Mouse (Mus musculus) R1 (cell line): ENCODE results near the gene Mepe.

Experiments used
- DNase-seq: peaks from one replicate; pipeline ENCODE4 v3.0.0-alpha.2; 2018; ENCODE audit warnings: low read depth, low spot score

Gene Mepe

DNA sequence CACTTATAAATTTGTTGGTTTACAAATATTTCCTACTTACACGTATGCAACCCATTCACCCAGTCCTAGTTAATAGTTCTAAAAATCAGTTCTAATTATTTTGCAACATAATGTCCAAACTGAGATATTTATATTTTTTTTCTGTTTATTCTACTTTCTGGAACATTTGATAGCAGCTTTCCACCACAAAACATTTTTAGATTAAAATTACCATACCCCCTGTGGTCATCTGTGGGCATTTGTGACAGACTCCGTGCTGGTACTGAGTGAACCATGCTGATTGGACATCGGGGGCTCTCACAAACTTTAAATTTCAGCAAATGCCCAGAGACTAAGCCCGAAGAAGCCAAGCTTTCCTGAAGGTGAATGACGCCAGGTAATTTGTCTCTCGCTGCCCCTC is at the start of gene Mepe:
TSS of gene Mepe (plus strand) at position 301 of the 400 bp plus-strand sequence.
- DNase-seq = no peak

DNA sequence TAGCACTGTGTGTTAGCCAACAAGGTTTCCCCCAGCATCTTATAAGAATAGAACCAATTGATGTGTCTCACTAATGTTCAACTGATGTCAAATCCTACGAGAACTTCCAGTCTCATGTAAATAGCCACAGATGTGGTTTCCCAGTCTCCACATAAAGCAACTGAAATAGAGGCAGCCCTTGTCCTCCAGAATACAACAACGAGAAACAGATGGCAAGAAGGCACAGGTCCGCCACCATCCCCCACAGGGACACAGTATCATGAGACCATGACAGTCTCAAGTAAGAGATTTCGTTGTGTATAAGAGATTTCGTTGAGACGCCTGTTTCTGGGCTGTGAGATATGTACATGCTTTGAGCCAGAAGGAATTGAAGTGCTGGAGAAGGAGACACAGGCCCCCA is 30.9 kb upstream of the Mepe start:
- no peak for DNase-seq

DNA sequence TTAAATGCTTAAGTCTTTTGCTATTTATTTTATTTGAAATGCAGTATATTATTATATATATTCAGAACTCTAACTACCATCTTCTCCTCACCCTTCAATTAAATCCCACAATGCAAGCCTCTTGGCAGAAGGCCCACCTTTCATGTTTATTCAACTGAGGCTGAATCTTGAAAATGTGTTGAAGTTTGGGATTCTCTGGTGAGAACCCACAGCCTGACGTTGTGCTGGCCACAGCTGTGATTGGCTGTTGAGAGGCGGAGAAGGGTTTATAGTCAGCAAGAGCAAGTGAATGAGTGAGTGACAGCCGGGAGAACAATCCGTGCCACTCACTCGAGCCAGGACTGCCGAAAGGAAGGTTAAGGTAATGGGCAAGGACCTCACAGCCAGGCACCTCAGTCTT is 26.1 kb upstream of the Mepe start, which contains the start of gene Ibsp:
TSS of gene Ibsp (plus strand) at position 178 of the 400 bp plus-strand sequence.
- DNase-seq = no peak

DNA sequence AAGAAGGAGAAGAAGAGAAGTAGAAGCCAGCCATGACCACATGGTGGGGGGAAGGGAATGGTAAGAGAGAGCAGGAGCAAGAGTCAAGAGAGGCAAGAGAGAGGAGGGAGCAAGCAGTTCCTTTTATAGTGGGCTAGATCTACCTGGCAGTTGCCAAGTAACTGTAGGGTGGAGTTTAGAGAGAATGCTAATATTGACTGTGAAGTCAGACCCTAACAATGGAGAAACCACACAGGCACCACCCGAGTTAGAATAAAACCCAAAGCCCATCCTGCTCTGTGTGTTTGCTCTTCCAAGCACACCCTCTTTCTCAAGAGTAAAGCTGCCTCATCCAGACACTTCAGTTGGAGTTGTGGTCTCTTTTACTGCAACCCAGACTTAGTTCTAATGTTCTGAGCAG is 11.1 kb upstream of the Mepe start:
- no peak for DNase-seq

DNA sequence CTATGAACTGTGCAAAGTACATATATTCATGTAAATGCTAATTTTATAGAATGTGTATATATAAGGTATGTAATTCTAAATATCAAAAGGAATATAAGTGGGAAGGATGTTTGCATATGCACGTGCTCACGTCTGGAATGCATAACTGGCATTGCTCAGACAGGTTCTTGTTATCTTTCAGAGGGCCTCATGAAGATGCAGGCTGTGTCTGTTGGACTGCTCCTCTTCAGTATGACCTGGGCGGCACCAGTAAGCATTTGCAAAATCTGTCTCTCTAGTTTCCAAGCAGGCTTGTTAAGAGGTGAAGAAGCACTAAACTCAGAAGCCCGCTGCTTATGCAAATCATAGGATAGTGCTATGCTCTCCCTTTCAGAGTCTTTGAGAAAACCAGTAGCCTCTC is 1.8 kb downstream of the Mepe start:
- DNase-seq = no peak

DNA sequence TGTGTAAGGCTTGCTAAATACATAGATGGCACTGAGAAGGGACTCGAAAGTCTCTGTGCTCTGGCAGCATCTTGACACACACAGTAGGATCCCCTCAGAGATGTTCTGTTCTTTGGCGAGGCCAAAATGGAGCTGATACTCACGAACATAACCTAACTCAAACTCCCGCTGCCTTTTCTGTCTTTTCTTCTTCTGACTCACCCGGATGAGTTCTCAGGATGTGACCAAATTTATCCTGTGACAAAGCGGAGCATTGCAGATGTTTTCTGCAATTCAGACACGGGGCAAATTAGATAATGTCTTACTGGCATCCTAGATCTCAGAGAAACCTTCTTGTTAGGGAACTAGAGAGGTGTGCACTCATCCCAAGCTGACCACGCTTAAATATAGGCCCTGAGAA is 2.3 kb downstream of the Mepe start:
- no peak for DNase-seq

DNA sequence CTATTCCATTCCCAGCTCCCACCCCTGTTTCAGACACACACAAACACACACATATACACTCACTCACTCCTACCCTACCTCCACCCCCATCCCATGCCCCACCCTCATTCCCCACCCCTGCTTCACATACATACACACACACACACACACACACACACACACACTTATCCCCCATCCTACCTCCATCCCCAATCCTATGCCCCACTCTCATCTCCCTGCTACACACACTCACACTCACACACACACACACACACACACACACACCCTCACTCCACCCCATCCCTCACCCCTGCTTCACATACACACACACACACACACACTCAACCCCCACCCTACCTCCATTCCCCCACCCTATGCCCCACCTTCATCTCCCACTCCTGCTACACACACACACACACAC is 2.7 kb downstream of the Mepe start:
- no peak for DNase-seq

DNA sequence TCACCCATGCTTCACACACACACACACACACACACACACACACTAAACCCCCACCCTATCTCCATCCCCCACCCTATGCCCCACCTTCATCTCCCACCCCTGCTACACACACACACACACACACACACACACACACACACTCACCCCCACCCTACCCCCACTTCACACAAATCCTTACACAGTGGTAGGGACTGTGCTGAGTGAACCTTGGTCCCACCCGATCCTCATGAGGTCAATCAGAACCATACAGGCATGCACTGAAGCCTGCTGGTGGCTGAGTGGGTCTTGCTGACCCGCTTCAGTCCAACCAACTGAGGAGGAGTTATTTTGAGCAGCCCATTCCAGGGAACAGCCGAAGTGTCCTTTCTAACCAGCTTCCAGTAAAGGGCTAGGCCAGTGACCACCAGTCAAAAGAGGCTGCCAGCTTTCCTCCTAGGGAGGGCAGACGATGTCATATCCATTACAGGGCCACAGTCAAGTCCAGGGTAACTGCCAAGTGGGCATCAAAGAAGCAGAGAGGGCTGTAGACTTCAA is 3.3 kb downstream of the Mepe start:
- DNase-seq = no peak

DNA sequence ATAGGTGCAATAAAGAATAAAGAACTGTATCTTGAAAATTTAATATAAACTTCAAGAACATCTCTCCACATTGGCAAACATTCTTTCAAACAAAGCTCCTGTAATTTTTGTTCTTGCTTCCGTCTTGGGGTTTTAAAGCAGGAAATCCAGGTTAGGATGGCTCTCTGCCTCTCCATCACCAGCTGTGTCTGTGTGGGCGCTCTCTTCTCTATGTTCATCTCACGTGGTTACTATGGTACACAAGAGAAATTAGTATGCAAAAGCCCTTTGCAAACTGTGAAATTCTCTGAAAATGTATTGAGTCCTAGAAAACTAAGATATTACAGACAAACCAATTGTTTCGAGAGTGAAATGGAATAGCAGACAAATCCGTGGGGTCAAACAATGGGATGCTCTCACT is 4.3 kb downstream of the Mepe start:
- no peak for DNase-seq

DNA sequence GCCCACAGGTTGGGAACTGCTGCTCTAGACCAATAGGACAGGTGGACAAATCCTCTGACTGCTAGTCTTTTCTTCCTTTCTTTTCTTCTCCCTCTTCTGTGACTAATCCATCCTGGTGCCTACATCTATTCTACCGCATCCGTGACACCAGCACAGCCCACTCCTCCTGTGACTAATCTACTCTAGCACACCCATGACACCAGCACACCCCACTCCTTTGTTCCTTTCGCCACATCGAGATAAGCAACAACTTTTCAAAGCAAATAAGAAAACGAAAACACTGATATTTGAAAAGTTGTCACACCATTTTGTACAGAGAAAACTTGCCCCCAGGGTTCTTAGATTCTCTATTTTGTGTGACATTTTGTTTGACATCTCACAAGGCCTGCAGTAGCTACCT is 5.0 kb downstream of the Mepe start:
- no peak for DNase-seq

DNA sequence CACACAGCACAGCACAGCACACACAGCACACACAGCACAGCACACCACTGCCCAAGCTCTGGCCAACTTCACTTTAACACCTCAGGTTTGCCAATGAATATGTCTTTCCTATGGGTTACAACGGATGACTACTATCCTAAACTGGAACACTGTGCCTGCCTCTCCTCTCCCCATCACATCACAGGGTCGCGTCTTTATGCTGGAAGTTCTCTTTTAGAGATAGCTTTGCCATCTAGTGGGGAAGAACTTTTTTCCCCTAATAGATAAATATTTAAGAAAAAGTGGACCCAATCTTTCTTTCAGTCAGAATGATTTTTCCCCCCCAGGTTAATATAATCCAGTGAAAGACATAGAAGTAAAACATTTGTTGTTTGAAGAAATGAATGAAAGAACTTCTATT is 7.2 kb downstream of the Mepe start:
- DNase-seq = no peak

DNA sequence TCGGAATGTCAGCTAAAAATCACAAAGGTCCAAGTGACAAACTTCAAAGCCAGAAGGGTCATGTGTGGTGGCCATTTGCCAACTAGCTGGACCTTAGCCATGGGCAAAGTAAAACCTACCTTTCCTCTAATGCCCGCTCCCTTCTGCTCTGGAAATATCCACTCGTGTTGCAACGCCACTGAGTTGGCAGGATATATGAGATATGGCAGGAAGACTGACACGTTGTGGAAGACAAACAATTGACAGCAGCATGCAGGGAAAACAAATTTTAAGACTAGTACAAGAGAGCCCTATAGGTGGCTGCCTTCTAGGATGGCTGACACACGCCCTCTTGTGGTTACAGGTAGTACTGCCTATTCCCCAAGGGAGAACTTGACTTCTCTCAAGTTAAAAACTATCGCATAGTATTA is 8.1 kb downstream of the Mepe start:
- DNase-seq = peak; percentile 73

DNA sequence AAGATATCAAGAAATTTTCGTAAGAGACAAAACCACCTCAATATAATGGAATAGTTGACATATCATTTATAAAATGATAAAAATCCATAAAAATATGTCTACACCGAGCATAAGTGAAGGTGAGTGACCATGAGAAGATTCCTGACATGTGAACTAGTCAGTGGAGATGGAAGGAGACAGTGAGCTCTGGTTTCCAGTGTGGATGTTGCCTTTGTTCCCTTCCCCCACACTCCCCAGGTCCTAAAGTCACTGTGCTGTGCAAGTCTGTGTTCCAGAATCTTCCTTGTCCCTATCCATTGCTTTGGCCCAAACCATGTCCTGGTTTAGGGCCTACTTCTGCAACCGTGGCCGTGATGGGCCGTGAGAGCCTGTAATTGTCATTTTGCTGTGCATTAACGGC is 8.5 kb downstream of the Mepe start:
- DNase-seq = no peak

DNA sequence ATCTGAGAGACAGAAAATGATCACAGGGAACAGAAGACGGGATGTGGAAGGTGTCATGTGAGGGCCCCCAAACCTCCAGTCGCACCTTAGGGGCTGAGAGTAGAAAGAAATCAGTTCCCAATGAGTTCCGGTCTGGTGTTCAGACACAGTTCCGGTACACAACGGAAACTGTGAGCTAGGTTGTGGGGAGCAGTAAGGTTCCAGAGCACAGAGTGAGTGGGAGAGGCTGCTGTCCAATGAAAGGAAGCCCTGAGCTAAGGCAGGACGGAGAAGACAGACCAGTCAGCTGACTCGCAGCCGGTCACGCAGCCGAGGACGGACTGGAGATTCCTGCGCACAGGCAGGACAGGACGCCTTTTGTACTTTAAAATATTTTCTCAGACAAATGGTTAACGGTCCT is 9.4 kb downstream of the Mepe start:
- DNase-seq = peak; percentile 53

DNA sequence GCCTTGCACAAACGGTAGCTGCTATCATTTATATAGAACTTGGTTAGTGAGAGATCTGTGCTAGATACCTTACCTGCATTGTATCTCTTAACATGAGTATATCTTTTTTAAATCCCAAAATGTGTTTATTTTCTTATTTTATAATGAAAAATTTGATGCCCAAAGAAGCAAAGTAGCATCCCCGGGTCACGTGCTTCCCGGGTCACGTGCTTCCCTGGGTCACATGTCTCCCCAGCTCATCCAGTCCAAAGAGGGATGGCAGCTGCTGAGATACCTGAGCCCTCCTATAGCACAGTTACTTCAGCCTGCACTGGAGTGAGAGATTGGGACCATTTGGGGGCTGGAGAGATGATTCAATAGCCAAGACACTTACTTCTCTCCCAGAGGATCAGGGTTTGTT is 10.8 kb downstream of the Mepe start:
- DNase-seq = no peak

DNA sequence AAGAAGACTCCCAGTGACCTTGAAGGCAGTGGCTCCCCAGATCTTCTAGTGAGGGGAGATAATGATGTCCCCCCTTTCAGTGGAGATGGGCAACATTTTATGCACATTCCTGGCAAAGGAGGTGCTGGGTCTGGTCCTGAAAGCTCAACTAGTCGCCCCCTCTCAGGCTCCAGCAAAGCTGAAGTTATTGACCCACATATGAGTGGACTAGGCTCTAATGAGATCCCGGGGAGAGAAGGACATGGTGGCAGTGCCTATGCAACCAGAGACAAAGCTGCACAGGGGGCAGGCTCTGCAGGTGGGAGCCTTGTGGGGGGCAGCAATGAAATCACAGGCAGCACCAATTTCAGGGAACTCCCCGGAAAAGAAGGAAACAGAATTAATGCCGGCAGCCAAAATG is 12.4 kb downstream of the Mepe start:
- no peak for DNase-seq

DNA sequence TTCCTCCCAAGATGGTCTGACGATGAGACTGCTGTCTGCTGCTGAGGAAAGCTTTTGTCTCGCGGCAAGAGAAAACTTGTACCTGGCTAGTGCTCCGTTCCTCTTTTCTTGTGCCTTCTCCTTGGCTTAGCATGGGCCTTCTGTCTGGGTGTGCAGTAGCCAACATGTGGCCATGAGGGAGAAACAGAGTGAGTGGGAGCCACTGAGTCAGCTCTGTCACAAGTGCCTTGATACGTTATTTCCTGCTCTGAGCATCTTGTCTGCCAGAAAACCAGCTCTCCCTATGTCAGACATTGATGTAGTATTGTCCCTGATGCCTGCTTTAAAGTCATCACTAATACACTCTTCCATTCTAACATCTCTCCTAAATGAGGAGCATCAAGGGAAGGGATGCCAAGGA is 13.9 kb downstream of the Mepe start:
- no peak for DNase-seq

DNA sequence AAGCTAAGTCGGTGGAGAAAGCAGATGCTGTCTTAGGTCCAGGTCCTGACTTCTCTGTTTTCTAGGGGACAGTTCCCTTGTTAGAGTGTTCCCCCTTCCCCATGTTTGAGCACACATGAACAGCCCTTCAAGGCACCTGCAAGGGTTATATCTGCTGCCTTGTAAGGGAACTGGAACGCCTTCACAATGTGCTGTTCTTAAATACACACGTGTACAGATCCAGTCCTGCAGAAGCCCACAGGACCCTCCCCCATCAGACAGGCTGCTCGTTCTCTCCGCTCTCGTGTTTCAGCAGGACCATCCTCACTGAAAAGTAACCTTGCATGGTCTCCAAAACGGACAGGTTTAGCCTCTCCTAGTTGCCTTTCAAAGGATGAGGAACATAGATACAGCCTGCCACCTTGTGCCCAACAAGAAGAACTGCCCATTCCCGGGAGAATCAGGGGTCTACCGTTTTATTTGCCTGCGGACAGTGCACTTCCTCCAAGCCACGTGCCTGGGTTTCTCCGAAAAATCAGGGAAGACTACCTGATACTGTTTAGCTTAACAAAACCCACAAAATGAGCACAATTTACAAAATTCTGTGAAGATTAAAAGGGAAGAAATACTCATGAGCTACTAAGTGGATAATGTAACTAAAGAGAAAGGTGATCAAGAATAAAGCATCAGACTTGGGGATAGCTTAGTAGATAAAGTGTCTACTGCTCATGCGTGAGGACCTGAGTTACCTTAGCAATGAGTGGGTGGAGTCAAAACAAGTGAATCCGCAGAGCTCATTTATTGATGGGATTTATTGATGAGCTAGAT is 14.8 kb downstream of the Mepe start:
- peak; percentile 84 for DNase-seq

DNA sequence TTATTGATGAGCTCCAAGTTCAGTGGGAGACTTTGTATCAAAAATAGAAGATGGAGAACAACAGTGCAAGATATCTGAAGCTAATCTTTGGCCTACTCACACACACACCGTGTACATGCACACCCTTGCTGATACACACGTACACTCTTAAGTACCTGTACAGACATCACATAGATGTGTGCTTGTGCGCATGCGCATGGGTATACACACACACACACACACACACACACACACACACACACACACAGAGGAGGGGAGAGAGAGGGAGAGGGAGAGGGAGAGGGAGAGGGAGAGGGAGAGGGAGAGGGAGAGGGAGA is 15.3 kb downstream of the Mepe start:
- DNase-seq = no peak

DNA sequence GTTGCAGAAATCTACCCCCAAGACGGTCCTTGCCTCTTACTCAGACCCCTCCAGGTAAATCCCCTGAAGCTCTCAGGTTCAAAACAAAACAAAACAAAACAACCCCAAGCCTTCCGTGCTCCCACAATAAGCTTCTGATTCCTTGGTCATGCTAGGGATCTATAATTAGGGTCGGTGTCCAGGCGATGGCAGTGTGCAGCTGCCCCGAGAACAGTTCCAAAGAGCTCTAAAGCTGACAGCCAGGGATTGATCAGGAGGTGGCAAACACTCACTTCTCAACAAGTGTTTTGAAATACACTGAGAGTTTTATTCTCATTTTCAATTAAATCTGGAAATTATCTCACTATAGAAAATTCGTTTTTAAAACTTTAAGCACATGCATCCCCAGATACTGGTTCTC is 17.8 kb downstream of the Mepe start:
- peak; percentile 21 for DNase-seq

DNA sequence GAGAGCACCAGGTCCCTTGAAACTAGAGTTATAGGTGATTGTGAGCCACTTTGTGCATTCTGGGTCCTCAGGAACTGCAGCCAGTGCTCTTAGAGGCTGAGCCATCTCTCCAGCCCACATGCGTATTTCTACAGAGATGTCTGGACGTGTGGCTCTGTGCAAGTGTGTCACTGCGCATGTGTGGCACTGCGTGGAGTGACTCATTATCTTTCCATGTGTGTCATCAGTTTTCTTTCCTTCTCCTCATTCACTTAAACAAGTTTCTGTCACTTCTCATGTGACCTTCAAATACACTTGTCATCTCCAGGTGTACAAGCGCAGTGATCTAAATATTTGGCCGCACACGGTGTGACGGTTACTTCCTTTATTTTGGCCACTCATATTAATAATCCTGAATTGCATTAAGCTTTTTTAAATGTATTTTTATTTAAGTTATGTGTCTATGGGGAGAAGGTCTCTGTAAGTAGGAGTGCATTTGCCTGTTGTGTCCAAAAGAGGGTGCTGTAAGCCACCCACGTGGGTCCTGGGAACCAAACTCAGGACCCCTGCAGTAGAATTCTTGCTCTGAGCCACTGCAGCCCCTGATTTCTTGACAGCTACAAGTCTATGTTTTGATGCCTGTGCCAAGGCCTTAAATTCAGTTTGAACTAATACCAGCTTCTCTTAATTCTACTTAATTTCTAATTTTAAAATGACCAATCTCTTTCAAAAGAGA is 19.6 kb downstream of the Mepe start:
- DNase-seq = peak; percentile 62

DNA sequence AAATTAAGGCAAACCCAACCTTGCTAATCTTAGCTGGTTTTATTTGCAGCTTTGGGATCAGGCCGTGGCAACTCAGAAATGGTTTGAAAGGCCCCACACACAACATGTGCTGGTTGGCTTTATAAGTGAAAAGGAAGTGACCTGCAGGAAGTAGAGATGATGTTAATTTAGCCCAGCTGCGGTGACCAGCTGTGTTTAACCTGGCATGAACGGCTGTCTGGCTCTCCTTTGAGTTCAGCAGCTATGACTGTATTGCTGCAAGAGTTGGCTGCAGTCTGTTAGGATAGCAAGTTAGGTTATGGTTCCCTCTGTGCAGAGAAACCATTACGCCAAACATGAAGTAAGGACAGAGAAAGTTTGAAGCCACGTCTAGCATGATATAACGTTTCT is 20.1 kb downstream of the Mepe start:
- DNase-seq = no peak

DNA sequence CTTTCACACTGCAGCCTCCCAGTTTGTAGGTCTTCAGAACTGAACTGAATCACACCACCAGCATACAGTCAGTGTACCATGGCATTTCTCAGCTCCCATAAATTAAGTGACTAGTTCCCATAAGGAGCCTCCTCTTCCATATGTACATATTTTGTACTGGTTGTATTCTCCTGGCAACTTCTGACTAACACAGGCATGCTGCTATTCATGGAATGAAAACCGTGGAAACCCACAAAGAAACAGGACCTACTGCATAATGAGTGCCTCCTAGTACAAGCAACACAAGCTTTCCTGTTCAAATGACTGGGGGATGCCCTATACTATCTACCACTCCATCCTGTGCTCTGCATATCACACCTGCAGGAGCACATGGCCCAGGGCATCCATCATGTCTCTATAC is 25.9 kb downstream of the Mepe start:
- no peak for DNase-seq
